Mouse (Mus musculus) liver, embryonic 14.5 days (tissue): ENCODE data around the gene Arhgap24.

ENCODE experiments used
- CTCF ChIP-seq: IDR thresholded peaks from 2 replicates; pipeline ENCODE4 v1.5.1; 2016; ENCODE audit warnings: antibody characterized with exemption, low read depth, control low read depth
- EP300 ChIP-seq: IDR thresholded peaks from 2 replicates; pipeline ENCODE4 v1.6.1; 2016; ENCODE audit warnings: antibody characterized with exemption, low read depth

- TF ChIP-seq CTCF: no peak
- no peak for TF ChIP-seq EP300
Measured at GRCm38 (mm10) chr5:102946625-102947024, 465.4 kb downstream of the Arhgap24 start.
